Mouse (Mus musculus): ENCODE measurements at regions not wholly inside any gene's neighbourhood (a gene's known extent, or its start where the extent isn't known, plus 50 kb on each side); places are given as distances from the start of the nearest gene placed in this dataset.

- no peak for DNase-seq (ENCODE audit: low spot score in 2 of 2)
Measured at GRCm38 (mm10) chr6:31263821-31264220, 134.7 kb upstream of the Mkln1 start.

- no peak for DNase-seq (ENCODE audit: low spot score in 2 of 2)
Measured at GRCm38 (mm10) chr6:31266441-31267040, 132.0 kb upstream of the Mkln1 start.

- DNase-seq (ENCODE audit: low spot score in 2 of 2): peak; percentile 47 to 71
Measured at GRCm38 (mm10) chr6:31268057-31268456, 130.5 kb upstream of the Mkln1 start.

- no peak for DNase-seq (ENCODE audit: low spot score in 2 of 2)
Measured at GRCm38 (mm10) chr6:31273816-31274215, 124.7 kb upstream of the Mkln1 start.

GRCm38 (mm10) chr6:31274236-31274635, 124.3 kb upstream of the Mkln1 start:
- no peak for DNase-seq (ENCODE audit: low spot score in 2 of 2)

GRCm38 (mm10) chr6:31277792-31278191, 120.7 kb upstream of the Mkln1 start:
- no peak for DNase-seq (ENCODE audit: low spot score in 2 of 2)

- DNase-seq (ENCODE audit: low spot score in 2 of 2): no peak
Measured at GRCm38 (mm10) chr6:31283973-31284372, 114.6 kb upstream of the Mkln1 start.

- DNase-seq (ENCODE audit: low spot score in 2 of 2): no peak
Measured at GRCm38 (mm10) chr6:31284390-31284789, 114.1 kb upstream of the Mkln1 start.

GRCm38 (mm10) chr6:31285064-31285463, 113.5 kb upstream of the Mkln1 start:
- DNase-seq (ENCODE audit: low spot score in 2 of 2): no peak

GRCm38 (mm10) chr6:31285981-31286737, 112.4 kb upstream of the Mkln1 start:
- no peak for DNase-seq (ENCODE audit: low spot score in 2 of 2)

GRCm38 (mm10) chr6:31287176-31287575, 111.4 kb upstream of the Mkln1 start:
- DNase-seq (ENCODE audit: low spot score in 2 of 2): no peak

GRCm38 (mm10) chr6:31287686-31288085, 110.8 kb upstream of the Mkln1 start:
- DNase-seq (ENCODE audit: low spot score in 2 of 2): no peak

GRCm38 (mm10) chr6:31288421-31289233, 109.9 kb upstream of the Mkln1 start:
- no peak for DNase-seq (ENCODE audit: low spot score in 2 of 2)

- DNase-seq (ENCODE audit: low spot score in 2 of 2): no peak
Measured at GRCm38 (mm10) chr6:31289234-31289486, 109.4 kb upstream of the Mkln1 start.

- no peak for DNase-seq (ENCODE audit: low spot score in 2 of 2)
Measured at GRCm38 (mm10) chr6:31292081-31292480, 106.5 kb upstream of the Mkln1 start.

- no peak for DNase-seq (ENCODE audit: low spot score in 2 of 2)
Measured at GRCm38 (mm10) chr6:31293008-31293407, 105.5 kb upstream of the Mkln1 start.

GRCm38 (mm10) chr6:31299395-31299794, 99.1 kb upstream of the Mkln1 start:
- peak in 1 of 2 experiments; percentile 23 for DNase-seq (ENCODE audit: low spot score in 2 of 2)

- DNase-seq (ENCODE audit: low spot score in 2 of 2): no peak
Measured at GRCm38 (mm10) chr6:31305736-31306135, 92.8 kb upstream of the Mkln1 start.

GRCm38 (mm10) chr6:31307047-31307633, 91.4 kb upstream of the Mkln1 start:
- no peak for DNase-seq (ENCODE audit: low spot score in 2 of 2)

- DNase-seq (ENCODE audit: low spot score in 2 of 2): no peak
Measured at GRCm38 (mm10) chr6:31307899-31308298, 90.6 kb upstream of the Mkln1 start.

- no peak for DNase-seq (ENCODE audit: low spot score in 2 of 2)
Measured at GRCm38 (mm10) chr6:31310660-31311059, 87.9 kb upstream of the Mkln1 start.

GRCm38 (mm10) chr6:31313869-31314470, 84.6 kb upstream of the Mkln1 start:
- no peak for DNase-seq (ENCODE audit: low spot score in 2 of 2)
